Mouse (Mus musculus) thymus, adult 2 months (tissue): ENCODE results near the gene Spag4. TPM values are rescaled to one million over a fixed set of nuclear protein-coding genes. Genes with fewer than 3 reads are reported as not detected.

Experiments used
- DNase-seq: peaks from one replicate; pipeline ENCODE4 v3.0.0; 2021
- H3K27ac ChIP-seq: fragments of 200-500 bp; 2 replicates; pipeline ENCODE4 v1.5.1; 2012; ENCODE audit warnings: low read length, control low read depth; ENCODE audit not compliant: control insufficient read depth, insufficient read depth
- H3K27me3 ChIP-seq: fragments of 200-500 bp; 2 replicates; pipeline ENCODE4 v1.6.1; 2012; ENCODE audit warnings: mild to moderate bottlenecking, low read length, moderate library complexity, mixed read lengths; ENCODE audit not compliant: control insufficient read depth, insufficient read depth
- H3K36me3 ChIP-seq: fragments of 200-500 bp; 2 replicates; pipeline ENCODE4 v1.6.1; 2012; ENCODE audit warnings: mild to moderate bottlenecking, low read length, moderate library complexity; ENCODE audit not compliant: control insufficient read depth, insufficient read depth
- H3K4me1 ChIP-seq: fragments of 200-500 bp; replicated peaks from 2 replicates; pipeline ENCODE4 v1.6.1; 2012; ENCODE audit warnings: low read length; ENCODE audit not compliant: control insufficient read depth, insufficient read depth
- H3K4me3 ChIP-seq: fragments of 200-500 bp; 2 replicates; pipeline ENCODE4 v1.5.1; 2012; ENCODE audit warnings: mild to moderate bottlenecking, low read length, control low read depth, moderate library complexity; ENCODE audit not compliant: control insufficient read depth, insufficient read depth
- CTCF ChIP-seq: fragments of 200-500 bp; IDR thresholded peaks from 2 replicates; pipeline ENCODE4 v1.5.1; 2012; ENCODE audit warnings: mild to moderate bottlenecking, control low read depth, low read length, moderate library complexity, borderline replicate concordance; ENCODE audit not compliant: control insufficient read depth, poor library complexity, insufficient read depth; ENCODE audit errors: extremely low read depth
- POLR2A ChIP-seq: fragments of 200-500 bp; IDR thresholded peaks from 2 replicates; pipeline ENCODE4 v1.6.1; 2012; ENCODE audit warnings: mild to moderate bottlenecking, low read length, control low read depth, moderate library complexity; ENCODE audit not compliant: control insufficient read depth, poor library complexity, insufficient read depth; ENCODE audit errors: extremely low read depth
- WGBS: fragments of 180-500 bp; shearing (Covaris S2); methylation state at CpG from one replicate; pipeline ENCODE4 v1.1.7; 2018; 5-methylcytosine and 5-hydroxymethylcytosine counted together
- polyA plus RNA-seq: library from polyadenylated mRNA; depleted of rRNA; stranded (reverse); fragments of >200 nt; gene quantifications from 2 replicates; pipeline ENCODE4 v1.2.3, GENCODE M21; 2012; rRNA removed

Gene Spag4
- polyA plus RNA-seq: 2.8 and 3.8 TPM in 2 replicates

- DNase-seq: peak; percentile 77
- Histone ChIP-seq H3K4me1 (peaks cover 5% of the 10 kb centered on the region), H3K4me3 (peak within 1 kb of the TSS; percentile 72), H3K27me3 (no peaks in the 10 kb centered on the region), H3K36me3 (no peaks in the 10 kb centered on the region), H3K27ac (no peak within 1 kb of the TSS)
- under 1% methylated on average over 80 of the region's 81 CpGs for WGBS
- TF ChIP-seq POLR2A (no peak), CTCF (no peak)
These were observed at the start of gene Spag4 for GRCm38 (mm10) chr2:156065099-156066041. Spag4 (plus strand) TSS chr2:156065175.

GRCm38 (mm10) chr2:156018106-156018505 lies 46.9 kb upstream of the Spag4 start:
- H3K27ac ChIP-seq: no peak overlapping the region
- WGBS: 93% methylated on average over 3 of the region's 3 CpGs
- DNase-seq: no peak
- no peaks in the 10 kb centered on the region for H3K27me3 ChIP-seq
- TF ChIP-seq POLR2A (no peak), CTCF (no peak)
- H3K4me1 ChIP-seq: peaks cover 14% of the 10 kb centered on the region
- H3K4me3 ChIP-seq: no peak overlapping the region
- peaks cover 44% of the 10 kb centered on the region for H3K36me3 ChIP-seq

GRCm38 (mm10) chr2:156021219-156021618 lies 43.8 kb upstream of the Spag4 start:
- H3K4me3 ChIP-seq: no peak overlapping the region
- H3K27me3 ChIP-seq: no peaks in the 10 kb centered on the region
- peaks cover 17% of the 10 kb centered on the region for H3K36me3 ChIP-seq
- no peak overlapping the region for H3K27ac ChIP-seq
- TF ChIP-seq CTCF (no peak), POLR2A (no peak)
- 81% methylated on average over 8 of the region's 8 CpGs for WGBS
- peaks cover 15% of the 10 kb centered on the region for H3K4me1 ChIP-seq
- DNase-seq: no peak

GRCm38 (mm10) chr2:156021765-156022164 lies 43.2 kb upstream of the Spag4 start:
- H3K27ac ChIP-seq: no peak overlapping the region
- no peaks in the 10 kb centered on the region for H3K27me3 ChIP-seq
- DNase-seq: no peak
- TF ChIP-seq POLR2A (no peak), CTCF (no peak)
- H3K4me1 ChIP-seq: peaks cover 15% of the 10 kb centered on the region
- peaks cover 14% of the 10 kb centered on the region for H3K36me3 ChIP-seq
- 88% methylated on average over 2 of the region's 2 CpGs for WGBS
- no peak overlapping the region for H3K4me3 ChIP-seq

GRCm38 (mm10) chr2:156025482-156025881 lies 39.5 kb upstream of the Spag4 start:
- TF ChIP-seq POLR2A: no peak
- no peak for TF ChIP-seq CTCF
- H3K4me1 ChIP-seq: peaks cover 14% of the 10 kb centered on the region
- H3K36me3 ChIP-seq: no peaks in the 10 kb centered on the region
- no peak overlapping the region for H3K4me3 ChIP-seq
- H3K27me3 ChIP-seq: no peaks in the 10 kb centered on the region
- no peak overlapping the region for H3K27ac ChIP-seq
- DNase-seq: no peak

GRCm38 (mm10) chr2:156039390-156039789 lies 25.6 kb upstream of the Spag4 start:
- H3K4me1 ChIP-seq: no peaks in the 10 kb centered on the region
- no peak for DNase-seq
- no peaks in the 10 kb centered on the region for H3K36me3 ChIP-seq
- 75% methylated on average over 3 of the region's 3 CpGs for WGBS
- TF ChIP-seq POLR2A: no peak
- no peak for TF ChIP-seq CTCF
- H3K4me3 ChIP-seq: no peak overlapping the region
- no peaks in the 10 kb centered on the region for H3K27me3 ChIP-seq
- H3K27ac ChIP-seq: no peak overlapping the region

- Histone ChIP-seq H3K27me3 (no peaks in the 10 kb centered on the region), H3K27ac (no peak overlapping the region), H3K36me3 (no peaks in the 10 kb centered on the region), H3K4me1 (peaks cover 4% of the 10 kb centered on the region), H3K4me3 (no peak overlapping the region)
- DNase-seq: no peak
- 52% methylated on average over 8 of the region's 8 CpGs for WGBS
- TF ChIP-seq POLR2A (no peak), CTCF (no peak)
These were observed 22.1 kb upstream of the Spag4 start for GRCm38 (mm10) chr2:156042903-156043302.
